In the genomic region with DNA sequence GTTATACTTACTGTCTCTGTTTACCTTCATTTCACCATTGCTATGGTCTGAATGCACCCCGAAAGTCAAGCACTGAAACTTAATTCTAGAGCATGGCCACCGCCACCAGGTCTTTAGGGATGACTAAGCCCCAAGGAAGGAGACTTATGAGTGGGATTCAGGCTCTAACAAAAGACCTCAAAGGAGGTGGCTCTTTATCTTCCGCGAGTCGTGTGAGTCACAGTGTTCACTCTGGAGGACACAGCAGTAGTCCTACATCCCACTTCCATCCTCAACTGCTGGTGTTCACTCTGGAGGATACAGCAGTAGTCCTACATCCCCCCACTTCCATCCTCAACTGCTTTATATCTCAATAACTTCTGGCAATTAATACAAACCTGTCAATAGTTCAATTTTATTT, we compare ENCODE assay signal across 26 mouse cellular contexts.
"Had no signal": no experiment of that assay in that cellular context is flagged by ENCODE, and none has a peak within 500 bp of the region (broad histone marks: within the 10 kb centered on the region; RNA-seq: fewer than 3 reads in every experiment).

No protein-coding gene starts in this region.

- DNase-seq: gastrocnemius, postnatal 14 days; gastrocnemius, postnatal 36 days; heart, adult 11 months; heart, adult 2 months; heart, postnatal 14 days; heart, postnatal 36 days; kidney, adult 11 months; kidney, adult 2 months; kidney, adult 9 months; kidney, postnatal 14 days; kidney, postnatal 36 days; layer of hippocampus, adult 9-11 months; layer of hippocampus, postnatal 36 days; left cerebral cortex, postnatal 4 days had no signal

- H3K4me3 ChIP-seq: heart, adult 2 months; heart, embryonic 13.5 days; heart, embryonic 15.5 days; hindbrain, embryonic 13.5 days; hindbrain, embryonic 15.5 days; kidney, embryonic 15.5 days; limb, embryonic 13.5 days; limb, embryonic 15.5 days; liver, embryonic 12.5 days had no signal

- H3K9me3 ChIP-seq: heart, embryonic 15.5 days; hindbrain, embryonic 15.5 days; kidney, embryonic 15.5 days; limb, embryonic 13.5 days; limb, embryonic 15.5 days; liver, embryonic 12.5 days had no signal

- H3K4me1 ChIP-seq: hindbrain, embryonic 13.5 days; hindbrain, embryonic 15.5 days; limb, embryonic 13.5 days; limb, embryonic 15.5 days; liver, embryonic 12.5 days had no signal

- ATAC-seq: hindbrain, postnatal 0 days; intestine, embryonic 16.5 days; liver, embryonic 12.5 days had no signal

- H3K9ac ChIP-seq: heart, embryonic 13.5 days; heart, embryonic 15.5 days; hindbrain, embryonic 13.5 days; hindbrain, embryonic 15.5 days; kidney, embryonic 15.5 days; limb, embryonic 13.5 days; limb, embryonic 15.5 days; liver, embryonic 12.5 days had no signal

- H3K27me3 ChIP-seq: heart, embryonic 13.5 days; heart, embryonic 15.5 days; hindbrain, embryonic 13.5 days; hindbrain, embryonic 15.5 days; kidney, embryonic 15.5 days; limb, embryonic 13.5 days; limb, embryonic 15.5 days; liver, embryonic 12.5 days had no signal

- H3K36me3 ChIP-seq: heart, embryonic 13.5 days; heart, embryonic 15.5 days; hindbrain, embryonic 13.5 days; hindbrain, embryonic 15.5 days; kidney, embryonic 15.5 days; limb, embryonic 13.5 days; limb, embryonic 15.5 days; liver, embryonic 12.5 days had no signal

- H3K27ac ChIP-seq: heart, adult 2 months; heart, embryonic 13.5 days; hindbrain, embryonic 15.5 days; hindbrain, postnatal 0 days; kidney, embryonic 15.5 days; kidney, postnatal 0 days; limb, embryonic 13.5 days; limb, embryonic 15.5 days; liver, embryonic 12.5 days had no signal

- H3K4me2 ChIP-seq: heart, embryonic 11.5 days; heart, embryonic 13.5 days; heart, embryonic 15.5 days; hindbrain, embryonic 13.5 days; hindbrain, embryonic 15.5 days; kidney, embryonic 15.5 days; limb, embryonic 13.5 days; limb, embryonic 15.5 days; liver, embryonic 12.5 days had no signal
